Mouse (Mus musculus): Measurements from ENCODE around the gene Olfr951. TPM values are rescaled to one million over a fixed set of nuclear protein-coding genes. Genes with fewer than 3 reads are reported as not detected.

The Olfr951 gene
- not detected in 2 replicates for polyA plus RNA-seq (2015; fragmentation: Nextera tagmentation; extraction: Ambion mirVana)

DNA sequence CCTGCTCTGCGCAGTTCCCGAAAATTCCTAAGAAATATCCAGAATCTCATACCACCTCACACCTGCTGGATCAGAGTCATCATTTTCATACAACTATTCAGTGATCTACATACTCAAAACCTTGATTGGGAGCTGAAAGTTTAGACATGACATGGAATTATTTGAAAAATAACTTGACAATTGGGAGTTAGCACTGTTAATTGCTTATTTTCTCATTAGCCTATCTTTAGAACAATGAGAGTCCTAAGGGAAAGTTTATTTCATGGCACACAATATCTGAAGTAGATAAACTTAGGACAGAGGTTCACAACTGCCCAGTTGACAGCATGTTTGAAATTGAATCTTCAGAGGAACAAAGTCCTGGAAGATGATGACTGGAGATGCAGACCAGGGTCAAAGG, at the start of gene Olfr951:
Gene Olfr951, plus strand, starts transcription at position 301 of the 400 bp plus-strand sequence.
- H3K27ac ChIP-seq = no peak within 1 kb of the TSS
- no peak within 1 kb of the TSS for H3K9ac ChIP-seq
- H3K4me2 ChIP-seq = no peak within 1 kb of the TSS
- no peaks in the 10 kb centered on the region for H3K36me3 ChIP-seq (ENCODE audit: poor library complexity, severe bottlenecking)
- ATAC-seq = no peak
- no peaks in the 10 kb centered on the region for H3K9me3 ChIP-seq (replicated peaks)
- no peak within 1 kb of the TSS for H3K4me3 ChIP-seq
- H3K4me1 ChIP-seq = no peaks in the 10 kb centered on the region
- WGBS = 93% methylated on average over 2 of the region's 2 CpGs
- no peaks in the 10 kb centered on the region for H3K27me3 ChIP-seq

DNA sequence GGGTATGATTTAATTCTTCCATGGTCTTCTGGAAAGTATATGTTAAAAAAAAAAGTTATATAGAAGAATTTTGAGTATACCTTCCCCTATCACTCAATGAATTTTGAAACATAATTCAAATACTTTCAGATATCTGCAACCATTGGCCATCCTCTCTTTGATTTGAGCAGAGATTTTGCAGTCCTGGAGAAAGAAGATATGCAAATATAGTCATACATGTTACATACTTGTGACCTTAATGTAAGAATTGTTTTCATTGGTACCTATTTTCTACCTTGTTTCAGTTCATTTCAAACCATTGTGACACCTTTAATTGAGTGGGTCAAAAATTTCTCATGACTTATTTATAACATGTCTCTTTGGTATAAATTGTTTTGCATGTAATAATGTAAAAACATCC, 39.8 kb downstream of the Olfr951 start, which contains the start of gene Olfr952:
Gene Olfr952, minus strand, starts transcription at position 101 of the 400 bp plus-strand sequence.
- H3K9me3 ChIP-seq (replicated peaks) = no peaks in the 10 kb centered on the region
- H3K4me2 ChIP-seq = no peak within 1 kb of the TSS
- no peak within 1 kb of the TSS for H3K27ac ChIP-seq
- no peaks in the 10 kb centered on the region for H3K4me1 ChIP-seq
- no peaks in the 10 kb centered on the region for H3K36me3 ChIP-seq (ENCODE audit: poor library complexity, severe bottlenecking)
- ATAC-seq = no peak
- H3K9ac ChIP-seq = no peak within 1 kb of the TSS
- H3K27me3 ChIP-seq = no peaks in the 10 kb centered on the region
- no peak within 1 kb of the TSS for H3K4me3 ChIP-seq

Other genes starting within 250 kb of the Olfr951 start
- gene Olfr943, start 221.1 kb upstream of the Olfr951 start, polyA plus RNA-seq (2015; fragmentation: Nextera tagmentation; extraction: Ambion mirVana) = not detected in 2 replicates
- gene Olfr944, start 185.5 kb upstream of the Olfr951 start, polyA plus RNA-seq (2015; fragmentation: Nextera tagmentation; extraction: Ambion mirVana) = not detected in 2 replicates
- not detected in 2 replicates for gene Olfr1537, start 137.4 kb upstream of the Olfr951 start, polyA plus RNA-seq (2015; fragmentation: Nextera tagmentation; extraction: Ambion mirVana)
- gene Olfr945, start 110.6 kb upstream of the Olfr951 start, polyA plus RNA-seq (2015; fragmentation: Nextera tagmentation; extraction: Ambion mirVana) = not detected in 2 replicates
- not detected in 2 replicates for gene Olfr948, start 61.4 kb upstream of the Olfr951 start, polyA plus RNA-seq (2015; fragmentation: Nextera tagmentation; extraction: Ambion mirVana)
- gene Olfr952, start 39.7 kb downstream of the Olfr951 start, polyA plus RNA-seq (2015; fragmentation: Nextera tagmentation; extraction: Ambion mirVana) = not detected in 2 replicates
- gene Olfr954, start 69.3 kb downstream of the Olfr951 start, polyA plus RNA-seq (2015; fragmentation: Nextera tagmentation; extraction: Ambion mirVana) = not detected in 2 replicates
- not detected in 2 replicates for gene Olfr955, start 84.5 kb downstream of the Olfr951 start, polyA plus RNA-seq (2015; fragmentation: Nextera tagmentation; extraction: Ambion mirVana)
- not detected in 2 replicates for gene Olfr44, start 106.6 kb downstream of the Olfr951 start, polyA plus RNA-seq (2015; fragmentation: Nextera tagmentation; extraction: Ambion mirVana)
- not detected in 2 replicates for gene Olfr957, start 128.4 kb downstream of the Olfr951 start, polyA plus RNA-seq (2015; fragmentation: Nextera tagmentation; extraction: Ambion mirVana)
- gene Olfr958, start 166.6 kb downstream of the Olfr951 start, polyA plus RNA-seq (2015; fragmentation: Nextera tagmentation; extraction: Ambion mirVana) = not detected in 2 replicates
- not detected in 2 replicates for gene Olfr959, start 188.2 kb downstream of the Olfr951 start, polyA plus RNA-seq (2015; fragmentation: Nextera tagmentation; extraction: Ambion mirVana)
- 19.8 and 32.4 TPM in 2 replicates for gene AW551984, start 217.0 kb downstream of the Olfr951 start, polyA plus RNA-seq (2015; fragmentation: Nextera tagmentation; extraction: Ambion mirVana)
- gene Olfr148, start 223.2 kb downstream of the Olfr951 start, polyA plus RNA-seq (2015; fragmentation: Nextera tagmentation; extraction: Ambion mirVana) = not detected in 2 replicates
- not detected in 2 replicates for gene Olfr960, start 234.0 kb downstream of the Olfr951 start, polyA plus RNA-seq (2015; fragmentation: Nextera tagmentation; extraction: Ambion mirVana)